8 mouse cellular contexts compared by ENCODE assay signal in the genomic region with DNA sequence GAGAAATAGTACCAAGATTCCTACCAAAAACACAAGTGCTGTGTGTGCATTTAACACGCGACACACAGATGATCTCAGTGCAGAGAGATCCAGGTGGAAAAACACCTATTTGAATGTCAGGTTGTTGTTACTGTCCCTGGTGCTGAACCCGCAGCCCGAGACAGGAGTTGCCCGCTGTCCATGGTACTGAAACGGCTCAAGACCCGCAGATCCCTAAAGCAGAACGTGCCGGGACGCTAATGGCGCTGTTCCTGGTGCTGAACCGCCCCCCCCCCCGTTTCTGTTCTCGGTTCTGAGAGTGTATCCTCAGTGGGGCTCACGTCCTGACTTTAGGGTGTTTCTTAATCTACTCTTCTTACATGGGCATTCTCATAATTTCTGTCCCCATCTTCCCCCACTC.
DNase-seq lines count a peak whose midpoint lies in the region; ATAC-seq and TF ChIP-seq lines count a peak whose summit lies in the region.

No protein-coding gene starts in this region.

- no peak overlapping the region for H3K4me3 ChIP-seq in forebrain, embryonic 11.5 days (ENCODE audit: low read depth, low read length)
- H3K4me3 ChIP-seq in forebrain, embryonic 15.5 days: no peak overlapping the region
- H3K4me3 ChIP-seq in lung, embryonic 14.5 days (ENCODE audit: low read depth, low read length): no peak overlapping the region

- H3K4me2 ChIP-seq in forebrain, embryonic 11.5 days (ENCODE audit: low read depth, low read length, severe bottlenecking): no peak overlapping the region
- no peak overlapping the region for H3K4me2 ChIP-seq in forebrain, embryonic 15.5 days (replicated peaks)
- no peak overlapping the region for H3K4me2 ChIP-seq in lung, embryonic 14.5 days

- no peaks in the 10 kb centered on the region for H3K36me3 ChIP-seq in forebrain, embryonic 11.5 days (ENCODE audit: control insufficient read depth, insufficient read depth, low read length)
- H3K36me3 ChIP-seq in forebrain, embryonic 15.5 days: no peaks in the 10 kb centered on the region
- no peaks in the 10 kb centered on the region for H3K36me3 ChIP-seq in lung, embryonic 14.5 days (ENCODE audit: insufficient read depth)

- no peaks in the 10 kb centered on the region for H3K9me3 ChIP-seq in forebrain, embryonic 11.5 days (ENCODE audit: control insufficient read depth, low read length)
- no peaks in the 10 kb centered on the region for H3K9me3 ChIP-seq in forebrain, embryonic 15.5 days
- no peaks in the 10 kb centered on the region for H3K9me3 ChIP-seq in lung, embryonic 14.5 days (ENCODE audit: low read depth, low read length)

- DNase-seq in forebrain, embryonic 11.5 days (ENCODE audit: low spot score): peak; percentile 94
- DNase-seq in B cell, adult 2 months: peak; percentile 47 to 48
- DNase-seq in brain, embryonic 14.5 days (ENCODE audit: low read depth): peak; percentile 83
- DNase-seq in heart, postnatal 36 days: peak; percentile 63 to 78
- peak; percentile 97 for DNase-seq in lung, embryonic 14.5 days
- peak; percentile 95 for DNase-seq in testis, postnatal 10 days (ENCODE audit: low spot score)
- no peak for DNase-seq in MN1 (ENCODE audit: low spot score)

- no peaks in the 10 kb centered on the region for H3K4me1 ChIP-seq in forebrain, embryonic 11.5 days (replicated peaks; ENCODE audit: control insufficient read depth, insufficient read depth, low read length)
- H3K4me1 ChIP-seq in forebrain, embryonic 15.5 days: peaks cover 5% of the 10 kb centered on the region
- no peaks in the 10 kb centered on the region for H3K4me1 ChIP-seq in lung, embryonic 14.5 days (ENCODE audit: insufficient read depth)

- no peak for ATAC-seq in forebrain, embryonic 11.5 days (replicated peaks; ENCODE audit: low FRiP score)
- no peak for ATAC-seq in forebrain, embryonic 15.5 days (replicated peaks)
- no peak for ATAC-seq in lung, embryonic 14.5 days (ENCODE audit: insufficient read depth)

- TF ChIP-seq POLR2A in brain, embryonic 14.5 days (IDR thresholded peaks at IDR 0.05; ENCODE audit: borderline replicate concordance, extremely low read depth, insufficient read depth, insufficient read length, poor library complexity, severe bottlenecking): no peak

- no peaks in the 10 kb centered on the region for H3K27me3 ChIP-seq in forebrain, embryonic 11.5 days (ENCODE audit: control insufficient read depth, insufficient read depth, low read length)
- H3K27me3 ChIP-seq in forebrain, embryonic 15.5 days: no peaks in the 10 kb centered on the region
- no peaks in the 10 kb centered on the region for H3K27me3 ChIP-seq in lung, embryonic 14.5 days (ENCODE audit: insufficient read depth, low read length)

- H3K27ac ChIP-seq in forebrain, embryonic 11.5 days (ENCODE audit: low read depth, low read length): no peak overlapping the region
- no peak overlapping the region for H3K27ac ChIP-seq in forebrain, embryonic 15.5 days (replicated peaks)
- no peak overlapping the region for H3K27ac ChIP-seq in lung, embryonic 14.5 days (ENCODE audit: low read depth)

- 0 out of 2 replicates have a peak, but pooled peaks have one; percentile 1 for TF ChIP-seq CTCF in brain, embryonic 14.5 days (IDR thresholded peaks at IDR 0.05; ENCODE audit: borderline replicate concordance, extremely low read depth, insufficient read depth, insufficient read length)
- TF ChIP-seq CTCF in lung, embryonic 14.5 days (IDR thresholded peaks at IDR 0.05; ENCODE audit: low read depth): no peak

- no peak overlapping the region for H3K9ac ChIP-seq in forebrain, embryonic 11.5 days (ENCODE audit: low read length)
- no peak overlapping the region for H3K9ac ChIP-seq in forebrain, embryonic 15.5 days (replicated peaks)
- H3K9ac ChIP-seq in lung, embryonic 14.5 days: no peak overlapping the region

- 7% methylated on average over 14 of the region's 15 CpGs for WGBS in forebrain, embryonic 11.5 days
- 8% methylated on average over 15 of the region's 15 CpGs for WGBS in forebrain, embryonic 15.5 days
- WGBS in lung, embryonic 14.5 days: 7% methylated on average over 15 of the region's 15 CpGs

- intact Hi-C loops in heart, postnatal 36 days (cut with DNase I): no loop called here
